Mouse (Mus musculus) CD4-positive, CD25-positive, alpha-beta regulatory T cell, adult 2 months (primary cell): ENCODE measurements around the gene Hfe.

Experiments used
- DNase-seq: peaks from one replicate; pipeline ENCODE4 v3.0.0-alpha.2; 2012; ENCODE audit warnings: low read depth, low spot score

The Hfe gene

GRCm38 (mm10) chr13:23710374-23711089 is at the start of gene Hfe:
Hfe (minus strand) TSS chr13:23710854.
- DNase-seq, result peak; percentile 82

GRCm38 (mm10) chr13:23759916-23760239 is 49.2 kb upstream of the Hfe start:
- DNase-seq, result no peak

GRCm38 (mm10) chr13:23759251-23759771 is 48.7 kb upstream of the Hfe start:
- no peak for DNase-seq

- no peak for DNase-seq
Observed at GRCm38 (mm10) chr13:23757921-23758320, 47.3 kb upstream of the Hfe start.

- peak; percentile 47 for DNase-seq
Observed at GRCm38 (mm10) chr13:23757211-23757773, 46.6 kb upstream of the Hfe start.

- peak; percentile 92 for DNase-seq
Observed at GRCm38 (mm10) chr13:23756790-23757189, 46.1 kb upstream of the Hfe start, which contains the start of gene Hist1h4b. Hist1h4b (plus strand) TSS chr13:23757013.

- no peak for DNase-seq
Observed at GRCm38 (mm10) chr13:23755000-23755399, 44.3 kb upstream of the Hfe start.

- DNase-seq, result no peak
Observed at GRCm38 (mm10) chr13:23753314-23754078, 42.8 kb upstream of the Hfe start.

GRCm38 (mm10) chr13:23752742-23753172 is 42.1 kb upstream of the Hfe start:
- DNase-seq, result no peak

GRCm38 (mm10) chr13:23752067-23752741 is 41.5 kb upstream of the Hfe start, which contains the start of gene Hist1h3b:
Hist1h3b (plus strand) TSS chr13:23752267.
- DNase-seq, result peak; percentile 85

- peak; percentile 29 for DNase-seq
Observed at GRCm38 (mm10) chr13:23751478-23751956, 40.9 kb upstream of the Hfe start.

- peak; percentile 66 for DNase-seq
Observed at GRCm38 (mm10) chr13:23750839-23751477, 40.3 kb upstream of the Hfe start, which contains the start of gene Hist1h2ab. Hist1h2ab (plus strand) TSS chr13:23751126.

GRCm38 (mm10) chr13:23749563-23750121 is 39.0 kb upstream of the Hfe start:
- no peak for DNase-seq

- DNase-seq, result no peak
Observed at GRCm38 (mm10) chr13:23747892-23748288, 37.2 kb upstream of the Hfe start.

GRCm38 (mm10) chr13:23747081-23747891 is 36.6 kb upstream of the Hfe start:
- peak; percentile 31 for DNase-seq

- DNase-seq, result peak; percentile 87
Observed at GRCm38 (mm10) chr13:23746201-23747080, 35.8 kb upstream of the Hfe start, which contains the start of gene Hist1h2bb. Hist1h2bb (plus strand) TSS chr13:23746734.

GRCm38 (mm10) chr13:23745381-23746161 is 34.9 kb upstream of the Hfe start, which contains the start of gene Hist1h3c:
Hist1h3c (minus strand) TSS chr13:23745602.
- peak; percentile 91 for DNase-seq
